Mouse (Mus musculus) hindbrain, embryonic 14.5 days (tissue): ENCODE data around the gene Doc2a. TPM values are rescaled to one million over a fixed set of nuclear protein-coding genes. Genes with fewer than 3 reads are reported as not detected.

Source experiments
- ATAC-seq: fragments of 200-750 bp; cut with Nextera tagmentation; 2 replicates; pipeline ENCODE4 v1.8.0; 2017; ENCODE audit warnings: moderate number of reproducible peaks, mild to moderate bottlenecking, moderate TSS enrichment, moderate library complexity; ENCODE audit not compliant: low FRiP score
- DNase-seq: peaks from one replicate; pipeline ENCODE4 v3.0.0-alpha.2; 2015; ENCODE audit warnings: low spot score
- H3K27ac ChIP-seq: fragments of 300-500 bp; sonication (generic); 2 replicates; pipeline ENCODE4 v1.5.1; 2014; ENCODE audit warnings: mild to moderate bottlenecking, moderate library complexity
- H3K27me3 ChIP-seq: fragments of 300-500 bp; sonication (generic); 2 replicates; pipeline ENCODE4 v1.6.1; 2014; ENCODE audit warnings: mild to moderate bottlenecking, low read length, mixed read lengths; ENCODE audit not compliant: control insufficient read depth, insufficient read depth
- H3K36me3 ChIP-seq: fragments of 300-500 bp; sonication (generic); replicated peaks from 2 replicates; pipeline ENCODE4 v1.6.1; 2014; ENCODE audit not compliant: control insufficient read depth, insufficient read depth
- H3K4me1 ChIP-seq: fragments of 300-500 bp; sonication (generic); replicated peaks from 2 replicates; pipeline ENCODE4 v1.6.1; 2014; ENCODE audit warnings: antibody characterized with exemption, low read length, mixed read lengths; ENCODE audit not compliant: control insufficient read depth, insufficient read depth
- H3K4me2 ChIP-seq: fragments of 300-500 bp; sonication (generic); replicated peaks from 2 replicates; pipeline ENCODE4 v1.6.1; 2014; ENCODE audit warnings: mild to moderate bottlenecking, moderate library complexity
- H3K4me3 ChIP-seq: fragments of 300-500 bp; sonication (generic); replicated peaks from 2 replicates; pipeline ENCODE4 v1.5.1; 2014; ENCODE audit warnings: mild to moderate bottlenecking, low read length
- H3K9ac ChIP-seq: fragments of 300-500 bp; sonication (generic); 2 replicates; pipeline ENCODE4 v1.6.1; 2014
- H3K9me3 ChIP-seq: fragments of 300-500 bp; sonication (generic); 2 replicates; pipeline ENCODE4 v1.6.1; 2016; ENCODE audit warnings: low read length; ENCODE audit not compliant: control insufficient read depth
- WGBS: fragments of 180-500 bp; shearing (Covaris S2); extraction: QIAGEN DNeasy Blood & Tissue Kit; methylation state at CpG from one replicate; pipeline ENCODE4 v1.1.7; 2014; 5-methylcytosine and 5-hydroxymethylcytosine counted together
- polyA plus RNA-seq: library from polyadenylated mRNA; unstranded; fragments of >200 nt; fragmentation: Nextera tagmentation; extraction: Ambion mirVana; gene quantifications from 2 replicates; pipeline ENCODE4 v1.2.1, GENCODE M21; 2014

The Doc2a gene
- 16.5 and 25.7 TPM in 2 replicates for polyA plus RNA-seq

- H3K27ac ChIP-seq, result no peak within 1 kb of the TSS
- 21% methylated on average over 4 of the region's 4 CpGs for WGBS
- H3K9me3 ChIP-seq, result no peaks in the 10 kb centered on the region
- peaks cover 21% of the 10 kb centered on the region for H3K27me3 ChIP-seq
- ATAC-seq (no peak), DNase-seq (no peak)
- peaks cover 6% of the 10 kb centered on the region for H3K36me3 ChIP-seq
- peak within 1 kb of the TSS; percentile 59 for H3K4me3 ChIP-seq
- peaks cover 21% of the 10 kb centered on the region for H3K4me1 ChIP-seq
- H3K9ac ChIP-seq, result peak within 1 kb of the TSS; percentile 76
- peak within 1 kb of the TSS; percentile 100 for H3K4me2 ChIP-seq
These were observed at the start of gene Doc2a for GRCm38 (mm10) chr7:126847116-126847420. Gene Doc2a, plus strand, starts transcription at chr7:126847416.

- Histone ChIP-seq H3K36me3 (peaks cover 32% of the 10 kb centered on the region), H3K27ac (peak overlapping the region; percentile 93), H3K4me2 (peak overlapping the region; percentile 72), H3K4me3 (peak overlapping the region; percentile 81), H3K9ac (peak overlapping the region; percentile 93), H3K27me3 (no peaks in the 10 kb centered on the region), H3K4me1 (peaks cover 20% of the 10 kb centered on the region), H3K9me3 (no peaks in the 10 kb centered on the region)
- DNase-seq (no peak), ATAC-seq (no peak)
- WGBS, result under 1% methylated on average over 40 of the region's 40 CpGs
These were observed 48.8 kb upstream of the Doc2a start for GRCm38 (mm10) chr7:126798127-126799049.

GRCm38 (mm10) chr7:126799050-126799467, 48.2 kb upstream of the Doc2a start:
- Histone ChIP-seq H3K27ac (peak overlapping the region; percentile 93), H3K4me3 (peak overlapping the region; percentile 81), H3K9me3 (no peaks in the 10 kb centered on the region), H3K9ac (peak overlapping the region; percentile 93), H3K27me3 (no peaks in the 10 kb centered on the region), H3K4me2 (peak overlapping the region; percentile 72), H3K4me1 (peaks cover 20% of the 10 kb centered on the region), H3K36me3 (peaks cover 37% of the 10 kb centered on the region)
- WGBS, result 0% methylated on average over 34 of the region's 36 CpGs
- DNase-seq, result peak; percentile 92
- peak; percentile 97 for ATAC-seq

- H3K4me3 ChIP-seq, result peak overlapping the region; percentile 81
- no peaks in the 10 kb centered on the region for H3K27me3 ChIP-seq
- H3K4me1 ChIP-seq, result peaks cover 20% of the 10 kb centered on the region
- ATAC-seq, result peak; percentile 92
- H3K9me3 ChIP-seq, result no peaks in the 10 kb centered on the region
- peak; percentile 85 for DNase-seq
- peak overlapping the region; percentile 77 for H3K9ac ChIP-seq
- H3K27ac ChIP-seq, result peak overlapping the region; percentile 93
- 1% methylated on average over 38 of the region's 38 CpGs for WGBS
- peaks cover 32% of the 10 kb centered on the region for H3K36me3 ChIP-seq
- peak overlapping the region; percentile 72 for H3K4me2 ChIP-seq
These were observed 47.5 kb upstream of the Doc2a start for GRCm38 (mm10) chr7:126799468-126800268.

- ATAC-seq, result no peak
These were observed 46.8 kb upstream of the Doc2a start for GRCm38 (mm10) chr7:126800269-126801056.

GRCm38 (mm10) chr7:126801057-126801422, 46.2 kb upstream of the Doc2a start:
- Histone ChIP-seq H3K4me3 (no peak overlapping the region), H3K9me3 (no peaks in the 10 kb centered on the region), H3K36me3 (peaks cover 23% of the 10 kb centered on the region), H3K4me2 (0 out of 2 replicates have a peak overlapping the region, but pooled peaks have one; percentile 72), H3K9ac (no peak overlapping the region), H3K4me1 (peaks cover 20% of the 10 kb centered on the region), H3K27ac (no peak overlapping the region), H3K27me3 (no peaks in the 10 kb centered on the region)
- DNase-seq, result no peak
- ATAC-seq, result no peak
- WGBS, result 94% methylated on average over 16 of the region's 16 CpGs

More at GRCm38 (mm10) chr7:126800269-126801056, 46.8 kb upstream of the Doc2a start:
- no peaks in the 10 kb centered on the region for H3K27me3 ChIP-seq
- peak overlapping the region; percentile 72 for H3K4me2 ChIP-seq
- H3K9ac ChIP-seq, result peak overlapping the region; percentile 77
- H3K4me3 ChIP-seq, result peak overlapping the region; percentile 81
- H3K36me3 ChIP-seq, result peaks cover 27% of the 10 kb centered on the region
- no peaks in the 10 kb centered on the region for H3K9me3 ChIP-seq
- H3K4me1 ChIP-seq, result peaks cover 20% of the 10 kb centered on the region
- H3K27ac ChIP-seq, result peak overlapping the region; percentile 93
- 48% methylated on average over 5 of the region's 5 CpGs for WGBS
- DNase-seq, result no peak

- Histone ChIP-seq H3K27me3 (no peaks in the 10 kb centered on the region), H3K4me1 (peaks cover 13% of the 10 kb centered on the region), H3K9ac (no peak overlapping the region), H3K27ac (no peak overlapping the region), H3K9me3 (no peaks in the 10 kb centered on the region), H3K36me3 (peaks cover 10% of the 10 kb centered on the region; the same call in 1 of the 2 replicates), H3K4me3 (no peak overlapping the region), H3K4me2 (no peak overlapping the region)
- 84% methylated on average over 11 of the region's 11 CpGs for WGBS
- DNase-seq, result no peak
- no peak for ATAC-seq
These were observed 44.9 kb upstream of the Doc2a start for GRCm38 (mm10) chr7:126802134-126802889.

GRCm38 (mm10) chr7:126803181-126803580, 44.0 kb upstream of the Doc2a start:
- H3K9me3 ChIP-seq, result no peaks in the 10 kb centered on the region
- peaks cover 10% of the 10 kb centered on the region for H3K4me1 ChIP-seq
- DNase-seq (no peak), ATAC-seq (no peak)
- H3K4me3 ChIP-seq, result no peak overlapping the region
- H3K36me3 ChIP-seq, result peaks cover 9% of the 10 kb centered on the region; the same call in 1 of the 2 replicates
- H3K4me2 ChIP-seq, result no peak overlapping the region
- H3K9ac ChIP-seq, result no peak overlapping the region; the same call in 1 of the 2 replicates
- no peaks in the 10 kb centered on the region for H3K27me3 ChIP-seq
- WGBS, result 93% methylated on average over 6 of the region's 6 CpGs
- no peak overlapping the region for H3K27ac ChIP-seq
